Mouse (Mus musculus): Measurements from ENCODE around the gene Vmac.
A peak's percentile ranks its signal among the peaks of the same experiment; 100 is the strongest.

Gene Vmac

DNA sequence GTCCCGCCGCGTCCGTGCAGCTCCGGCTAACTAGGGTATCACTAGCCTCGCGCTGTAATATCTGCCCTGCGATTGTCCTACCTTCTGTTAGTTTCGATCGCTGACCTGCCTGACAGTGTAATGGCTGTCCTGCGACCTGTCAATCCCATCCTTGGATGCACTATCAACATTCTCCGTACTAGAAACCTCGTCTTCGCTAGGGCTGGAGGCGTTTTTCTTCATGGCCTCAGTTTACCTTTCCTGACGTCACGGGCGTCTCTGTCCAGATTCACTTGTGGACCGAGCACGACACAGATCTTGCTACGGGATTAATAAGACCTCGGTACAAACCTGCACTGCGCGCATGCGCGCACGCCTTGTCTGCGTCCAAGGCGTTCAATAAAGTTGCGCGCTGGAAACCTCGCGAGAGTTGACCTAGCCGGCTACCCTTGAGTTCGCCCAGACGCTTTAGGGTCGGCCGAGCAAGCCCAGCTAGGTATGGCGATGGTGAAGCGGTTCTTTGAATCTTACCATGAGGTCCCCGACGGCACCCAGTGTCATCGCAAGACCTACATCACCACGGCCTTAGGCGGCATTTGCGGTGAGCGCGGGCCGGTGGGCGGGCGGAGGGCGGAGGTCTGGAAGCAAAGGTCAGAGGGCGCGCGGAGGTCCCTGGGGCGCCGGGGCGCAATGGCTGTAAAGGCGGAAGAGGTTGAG lies at the start of gene Vmac, which contains the start of gene Ndufa11:
Vmac (minus strand) TSS at position 660 of the 696 bp plus-strand sequence.
Ndufa11 (plus strand) TSS at position 405 of the 696 bp plus-strand sequence.
- DNase-seq, result peak; percentile 81 to 86

DNA sequence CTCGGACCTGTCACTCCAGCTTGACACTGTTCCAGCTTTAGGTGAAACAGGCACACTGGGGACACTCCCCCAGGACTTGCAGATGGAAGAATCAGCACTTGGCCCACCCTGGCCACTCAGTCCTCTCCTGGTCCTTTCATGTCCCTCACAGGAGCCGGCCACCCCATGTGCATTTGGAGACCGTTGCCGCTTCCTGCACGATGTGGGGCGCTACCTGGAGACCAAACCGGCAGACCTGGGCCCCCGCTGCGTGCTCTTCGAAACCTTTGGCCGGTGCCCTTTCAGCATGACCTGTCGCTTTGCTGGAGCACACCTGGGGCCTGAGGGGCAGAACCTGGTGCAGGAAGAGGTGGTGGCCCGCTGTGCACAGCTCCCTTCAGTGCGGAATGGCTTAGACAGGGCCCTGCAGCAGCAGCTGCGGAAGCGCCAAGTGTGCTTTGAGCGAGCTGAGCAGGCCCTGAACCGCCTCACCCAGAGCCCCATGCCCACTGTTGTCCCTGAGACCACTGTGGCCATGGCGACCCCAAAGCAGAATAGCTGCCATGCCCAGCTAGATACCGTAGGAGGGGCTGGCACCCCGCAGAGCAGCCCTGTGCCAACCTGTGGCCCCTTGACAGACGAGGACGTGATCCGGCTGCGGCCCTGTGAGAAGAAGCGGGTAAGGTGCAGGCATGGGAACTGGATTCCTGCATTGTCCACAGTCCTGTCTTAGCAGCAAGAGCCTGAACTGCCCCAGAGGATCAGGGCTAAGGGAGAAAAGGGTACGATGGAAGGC lies 49.0 kb upstream of the Vmac start:
- no peak for DNase-seq

GRCm38 (mm10) chr17:56765431-56765830 lies 47.6 kb upstream of the Vmac start:
- DNase-seq, result peak; percentile 34 to 47

DNA sequence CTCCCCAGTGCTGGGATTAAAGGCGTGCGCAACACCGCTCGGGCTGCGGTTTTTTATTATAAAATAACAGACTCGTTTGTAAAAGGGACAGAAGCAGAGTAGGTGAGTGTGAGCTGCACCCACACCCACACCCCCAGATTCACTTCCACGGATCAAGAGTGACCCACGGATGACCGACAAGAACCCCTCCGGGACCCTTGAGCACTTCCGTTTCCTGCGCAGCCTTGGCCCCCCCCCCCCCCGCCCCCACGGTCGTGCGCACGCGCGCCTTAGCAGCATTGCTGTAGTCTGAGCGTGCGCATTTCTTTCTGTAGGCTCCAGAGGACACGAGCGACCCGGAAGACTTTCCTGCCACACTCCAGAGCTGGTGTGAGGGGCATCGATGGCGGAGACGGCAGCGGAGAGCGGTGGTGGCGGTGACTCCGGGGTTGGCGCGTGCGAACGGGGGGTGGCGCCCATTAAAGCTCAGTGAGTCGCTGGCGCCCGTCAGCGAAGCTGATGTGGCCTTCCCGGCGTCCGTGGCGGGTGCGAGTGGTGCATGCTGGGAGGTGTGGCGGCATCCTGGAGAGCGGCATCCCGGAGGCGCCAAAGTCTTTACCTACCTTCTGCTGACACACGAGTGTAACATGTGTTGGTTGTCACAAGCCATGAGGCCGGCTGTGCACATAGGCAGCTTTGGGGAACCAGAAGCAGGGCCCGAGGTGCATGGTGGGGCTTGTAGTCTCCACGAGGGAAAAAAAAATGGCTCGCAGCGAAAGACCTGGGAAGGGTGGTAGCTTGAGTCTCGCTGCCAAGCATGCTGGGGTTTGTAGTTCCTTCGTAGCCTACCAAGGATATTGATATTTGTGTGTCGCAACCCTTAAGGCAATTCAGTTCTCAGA lies 46.9 kb upstream of the Vmac start, which contains the start of gene Dus3l:
Dus3l (plus strand) TSS at position 284 of the 881 bp plus-strand sequence.
- DNase-seq, result peak; percentile 79 to 87

DNA sequence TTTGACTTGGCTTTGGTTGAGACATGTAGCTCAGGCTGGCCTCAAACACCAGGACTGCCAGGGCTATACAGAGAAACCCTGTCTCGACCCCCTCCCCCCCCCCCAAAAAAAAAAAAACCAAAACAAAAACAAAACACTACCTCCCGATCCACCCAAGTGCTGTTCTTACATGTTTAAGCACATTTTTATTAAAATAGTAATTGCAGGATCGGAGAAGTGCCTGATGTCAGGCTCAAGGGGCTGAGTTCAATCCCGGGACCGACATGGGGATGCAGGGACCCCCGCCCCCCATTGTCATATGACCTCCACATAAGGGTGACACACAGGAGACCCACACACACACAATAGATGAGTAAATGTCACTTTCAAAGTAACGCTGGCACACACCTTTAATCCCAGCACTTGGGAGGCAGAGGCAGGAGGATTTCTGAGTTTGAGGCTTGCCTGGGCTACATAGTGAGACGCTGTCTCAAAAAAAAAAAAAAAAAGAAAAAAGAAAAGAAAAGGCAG lies 46.0 kb upstream of the Vmac start:
- DNase-seq, result no peak

- DNase-seq, result peak in 1 of 2 experiments; percentile 49
These were observed 45.2 kb upstream of the Vmac start for GRCm38 (mm10) chr17:56762769-56763731.

DNA sequence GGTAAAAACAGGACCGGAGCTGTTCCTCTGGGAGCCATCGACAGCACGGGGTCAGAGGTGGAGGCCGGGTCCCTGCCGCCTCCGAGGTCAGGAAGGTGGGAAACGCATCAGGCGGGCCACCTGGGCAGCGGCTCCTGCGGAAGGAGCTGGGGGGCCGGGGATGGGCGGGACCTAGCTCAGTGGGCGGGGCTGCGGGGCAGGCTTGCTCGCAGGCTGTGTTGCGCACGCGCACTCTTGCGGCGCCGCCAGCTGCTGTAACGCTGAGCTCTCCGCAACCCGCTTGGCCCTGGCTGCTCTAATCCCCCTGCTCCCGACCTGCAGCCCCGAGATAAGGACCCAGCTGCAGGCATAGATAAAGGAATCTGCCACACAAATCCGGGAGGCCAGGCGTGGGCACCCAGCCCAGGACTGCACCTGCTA lies 44.2 kb upstream of the Vmac start:
- DNase-seq, result peak; percentile 84 to 88

DNA sequence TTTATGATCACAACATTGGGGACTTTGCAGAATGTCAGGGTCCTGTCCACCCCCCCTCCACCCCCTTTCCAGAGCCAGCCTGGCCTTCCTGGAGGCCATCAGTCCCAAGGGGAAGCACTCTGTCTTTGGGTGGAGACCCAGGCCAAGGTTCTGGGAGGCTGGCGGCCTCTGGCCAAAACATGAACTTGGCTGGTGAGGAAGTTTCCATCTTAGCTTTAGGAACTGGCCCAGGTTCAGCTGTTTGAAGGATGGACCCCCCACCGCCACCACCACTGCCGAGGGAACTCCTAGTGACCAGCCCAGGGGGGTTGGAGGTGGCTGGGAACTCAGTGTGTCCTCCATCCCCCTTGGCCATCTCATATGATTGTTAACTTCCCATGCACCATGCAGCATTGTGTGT lies 43.3 kb upstream of the Vmac start:
- no peak for DNase-seq

GRCm38 (mm10) chr17:56759261-56759660 lies 41.4 kb upstream of the Vmac start:
- DNase-seq, result no peak

GRCm38 (mm10) chr17:56758132-56758531 lies 40.3 kb upstream of the Vmac start:
- peak; percentile 52 to 76 for DNase-seq

DNA sequence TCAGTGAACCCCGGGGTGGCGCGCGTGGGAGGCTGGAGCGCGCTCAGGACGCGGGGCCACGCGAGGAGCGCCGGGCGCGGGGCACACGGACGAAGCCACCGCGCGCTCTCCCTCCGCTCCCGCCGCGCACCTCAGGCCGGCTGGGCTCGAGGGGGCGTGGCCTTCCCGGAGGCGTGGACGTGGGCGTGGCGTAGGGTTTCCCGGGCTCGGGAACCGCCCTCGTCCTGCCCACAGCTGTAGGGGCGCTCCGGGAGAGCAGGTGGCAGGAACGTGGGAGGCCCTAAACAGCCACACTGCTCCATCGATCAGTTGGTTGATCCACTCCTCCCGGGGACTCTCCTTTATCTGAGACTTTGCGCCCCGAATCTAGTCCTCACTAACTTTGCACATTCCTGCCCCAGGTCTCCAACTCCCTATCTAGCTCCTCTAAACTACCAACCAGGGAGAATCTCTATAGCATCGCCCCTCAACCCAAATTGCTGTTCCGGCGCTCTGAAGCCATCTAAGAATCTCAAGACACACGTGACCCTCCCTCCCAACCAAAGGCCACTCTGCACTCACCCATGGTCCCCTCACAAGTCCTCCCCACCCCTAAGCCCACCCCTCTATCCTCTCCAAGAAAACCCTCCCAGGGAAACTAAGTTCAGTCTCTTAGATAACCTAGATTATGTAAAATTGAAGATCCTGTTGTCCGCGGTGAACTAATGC lies 39.7 kb upstream of the Vmac start, which contains the start of gene Nrtn:
Nrtn (minus strand) TSS at position 115 of the 708 bp plus-strand sequence.
- peak; percentile 64 to 71 for DNase-seq

DNA sequence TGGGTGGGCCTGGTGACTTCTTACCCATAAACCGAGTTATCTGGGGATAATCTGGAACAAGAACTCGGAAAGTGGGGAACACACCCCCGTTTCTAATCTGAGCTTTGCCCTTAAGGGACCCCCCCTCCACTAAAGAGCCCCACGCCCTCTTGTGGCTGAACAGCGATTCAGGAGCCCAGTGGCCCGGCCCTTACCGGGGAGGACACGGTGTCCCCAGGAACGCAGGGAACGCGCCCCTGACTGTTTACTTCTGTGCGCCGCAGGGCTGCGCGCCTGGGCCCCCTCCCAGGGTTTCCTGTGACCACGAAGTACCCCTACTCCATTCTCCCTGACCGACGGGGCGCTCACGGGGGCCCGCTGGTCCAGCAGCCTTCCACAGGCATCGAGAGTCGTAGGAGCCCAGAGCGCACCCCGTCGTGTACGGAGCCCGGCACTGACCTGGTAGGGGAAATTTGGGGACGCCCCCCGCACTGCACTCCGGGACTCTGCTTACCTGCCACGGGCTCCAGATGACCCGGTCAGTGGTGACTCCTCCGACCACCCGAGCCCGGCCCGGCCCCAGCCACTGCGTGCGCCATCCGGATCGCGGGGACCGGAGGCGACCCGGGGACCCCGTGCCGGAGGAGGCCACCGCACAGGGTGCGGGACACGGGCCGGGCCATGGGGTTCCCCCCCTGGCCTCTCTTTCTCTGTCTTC lies 39.0 kb upstream of the Vmac start:
- no peak for DNase-seq

GRCm38 (mm10) chr17:56754271-56755185 lies 36.7 kb upstream of the Vmac start:
- no peak for DNase-seq

- DNase-seq, result no peak
These were observed 35.6 kb upstream of the Vmac start for GRCm38 (mm10) chr17:56753452-56753851.

DNA sequence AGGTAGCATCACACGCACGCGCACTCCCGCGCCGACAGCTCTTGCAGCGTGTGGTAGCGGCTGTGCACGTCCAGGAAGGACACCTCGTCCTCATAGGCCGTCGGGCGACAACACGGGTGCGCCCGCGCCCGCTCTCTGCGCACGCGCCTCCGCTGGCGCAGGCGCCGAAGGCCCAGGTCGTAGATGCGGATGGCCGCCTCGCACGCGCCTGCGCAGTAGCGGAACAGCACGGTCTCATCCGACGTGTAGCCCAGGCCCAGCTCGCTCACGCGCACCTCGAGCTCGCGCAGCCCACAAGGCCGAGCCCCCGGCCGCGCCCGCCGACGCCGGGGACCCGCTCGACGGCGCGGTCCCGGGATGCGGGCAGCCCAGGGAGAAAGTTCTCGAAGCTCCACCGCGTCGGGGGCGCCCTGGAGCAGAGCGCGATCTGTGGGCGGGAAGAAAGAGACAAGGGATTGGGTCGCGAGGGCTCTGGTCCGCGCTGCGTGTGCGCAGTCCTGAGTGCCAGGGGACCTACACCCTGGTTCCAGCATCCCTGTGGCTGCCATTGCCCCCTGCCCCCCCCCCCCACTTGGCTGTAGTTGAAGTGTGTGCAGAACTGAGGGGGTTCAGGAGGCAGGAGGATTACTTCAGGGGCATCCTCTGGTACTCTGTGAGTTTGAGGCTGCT lies 33.7 kb upstream of the Vmac start:
- DNase-seq, result no peak

DNA sequence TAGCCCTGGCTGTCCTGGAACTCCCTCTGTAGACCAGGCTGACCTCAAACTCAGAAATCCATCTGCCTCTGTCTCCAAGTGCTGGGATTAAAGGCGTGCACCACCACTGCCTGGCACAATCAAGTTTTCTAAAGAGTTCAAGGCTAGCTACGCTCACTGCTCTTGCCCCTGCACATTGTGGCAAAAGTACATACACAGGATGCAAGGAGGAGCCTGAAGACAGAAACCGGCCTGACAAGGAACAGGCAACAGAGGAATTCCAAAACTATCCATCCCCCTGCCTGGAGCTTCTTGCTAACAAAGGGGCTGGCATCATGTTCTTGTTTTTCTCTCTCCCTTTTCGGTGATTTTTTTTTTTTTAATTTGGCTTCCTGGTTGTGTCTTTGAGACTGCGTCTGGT lies 26.4 kb upstream of the Vmac start:
- no peak for DNase-seq

DNA sequence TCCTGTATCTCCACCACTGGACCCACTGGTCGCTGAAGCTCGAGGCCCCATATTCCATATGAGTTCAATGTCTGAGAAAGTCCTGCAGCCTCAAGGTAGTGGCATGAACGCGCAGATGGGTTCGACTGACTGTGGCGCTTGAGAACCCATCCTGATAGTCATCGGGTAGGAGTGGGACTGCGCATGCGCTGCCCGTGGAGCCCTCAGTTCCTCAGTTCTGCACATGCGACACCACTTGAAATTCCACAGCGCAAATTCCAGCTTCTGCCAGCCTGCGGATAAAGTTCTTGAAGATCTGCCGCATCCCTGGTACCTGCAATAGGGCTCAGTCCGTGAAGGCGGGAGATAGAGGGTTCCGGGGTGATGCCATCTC lies 23.0 kb upstream of the Vmac start:
- DNase-seq, result no peak

DNA sequence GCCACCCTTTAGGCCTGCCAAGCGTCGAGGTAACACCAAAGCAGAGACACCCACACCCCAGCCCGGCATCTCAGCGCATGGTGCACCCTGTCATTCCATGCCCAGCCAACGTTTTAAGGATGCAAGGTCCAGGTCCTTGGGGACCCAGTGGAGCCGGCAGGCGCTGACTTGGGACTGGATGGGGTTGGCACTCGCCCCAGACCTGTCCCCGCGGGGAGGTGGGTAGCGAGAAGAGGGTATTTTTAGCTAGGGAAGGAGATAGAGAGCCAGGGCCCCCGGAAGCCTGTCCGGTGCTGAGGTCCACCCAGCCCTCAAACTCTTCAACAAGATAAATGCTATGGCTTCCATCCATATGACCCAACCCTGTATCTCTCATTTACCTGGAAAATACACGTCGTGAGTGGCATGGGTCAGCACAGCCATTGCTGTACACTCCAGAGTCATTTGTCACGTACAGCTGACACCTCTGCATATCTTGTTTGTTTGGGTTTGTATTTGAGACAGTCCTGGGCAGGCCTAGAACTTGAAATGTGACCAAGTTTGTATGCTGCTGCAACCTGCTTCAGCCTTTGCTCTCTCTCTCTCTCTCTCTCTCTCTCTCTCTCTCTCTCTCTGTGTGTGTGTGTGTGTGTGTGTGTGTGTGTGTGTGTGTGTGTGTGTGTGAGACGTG lies 22.4 kb upstream of the Vmac start:
- DNase-seq, result no peak
